Mouse (Mus musculus) liver, embryonic 14.5 days (tissue): ENCODE measurements around the gene Tbcb. TPM values are rescaled to one million over a fixed set of nuclear protein-coding genes. Genes with fewer than 3 reads are reported as not detected.

Experiments
- ATAC-seq: fragments of 200-750 bp; cut with Nextera tagmentation; 2 replicates; pipeline ENCODE4 v1.8.0; 2017; ENCODE audit warnings: moderate number of reproducible peaks, mild to moderate bottlenecking, moderate library complexity; ENCODE audit not compliant: insufficient read depth
- DNase-seq, 3 experiments: peaks; one replicate each; pipeline ENCODE4 v3.0.0-alpha.2; 2012 to 2013; ENCODE audit warnings: low read depth in 3 of 3, low spot score in 3 of 3
- H3K27ac ChIP-seq: fragments of 300-500 bp; sonication (generic); 2 replicates; pipeline ENCODE4 v1.5.1; 2014; ENCODE audit warnings: moderate library complexity, mild to moderate bottlenecking, control low read depth, inconsistent platforms
- H3K27me3 ChIP-seq: fragments of 300-500 bp; sonication (generic); 2 replicates; pipeline ENCODE4 v1.6.1; 2014; ENCODE audit warnings: mild to moderate bottlenecking, low read length, moderate library complexity; ENCODE audit not compliant: control insufficient read depth, insufficient read depth
- H3K36me3 ChIP-seq: fragments of 300-500 bp; sonication (generic); replicated peaks from 2 replicates; pipeline ENCODE4 v1.6.1; 2014; ENCODE audit warnings: low read depth; ENCODE audit not compliant: control insufficient read depth, insufficient read depth
- H3K4me1 ChIP-seq, 2 experiments: fragments of 200-500 bp in 1 of 2; fragments of 300-500 bp in 1 of 2; sonication (generic) in 1 of 2; replicated peaks; 2 replicates each; pipeline ENCODE4 v1.6.1; 2012 to 2014; ENCODE audit warnings: antibody characterized with exemption in 1 of 2, inconsistent platforms in 1 of 2, low read length in 1 of 2; ENCODE audit not compliant: control insufficient read depth in 2 of 2, insufficient read depth in 2 of 2
- H3K4me2 ChIP-seq: fragments of 300-500 bp; sonication (generic); 2 replicates; pipeline ENCODE4 v1.6.1; 2014; ENCODE audit warnings: low read depth, mild to moderate bottlenecking, control low read depth, moderate library complexity
- H3K4me3 ChIP-seq, 2 experiments: fragments of 200-500 bp in 1 of 2; fragments of 300-500 bp in 1 of 2; sonication (generic) in 1 of 2; 2 replicates each; pipeline ENCODE4 v1.5.1; 2012 to 2014; ENCODE audit warnings: low read depth in 2 of 2, low read length in 2 of 2, mild to moderate bottlenecking in 2 of 2, control low read depth in 1 of 2, inconsistent platforms in 1 of 2, moderate library complexity in 1 of 2; ENCODE audit not compliant: insufficient read depth in 1 of 2
- H3K9ac ChIP-seq: fragments of 300-500 bp; sonication (generic); replicated peaks from 2 replicates; pipeline ENCODE4 v1.6.1; 2014; ENCODE audit warnings: mild to moderate bottlenecking, control low read depth, moderate library complexity
- H3K9me3 ChIP-seq: fragments of 300-500 bp; sonication (generic); 2 replicates; pipeline ENCODE4 v1.6.1; 2016; ENCODE audit warnings: low read length, mixed read lengths; ENCODE audit not compliant: control insufficient read depth
- CTCF ChIP-seq: IDR thresholded peaks from 2 replicates; pipeline ENCODE4 v1.5.1; 2016; ENCODE audit warnings: antibody characterized with exemption, low read depth, control low read depth
- EP300 ChIP-seq: IDR thresholded peaks from 2 replicates; pipeline ENCODE4 v1.6.1; 2016; ENCODE audit warnings: antibody characterized with exemption, low read depth
- WGBS: fragments of 180-500 bp; shearing (Covaris S2); extraction: QIAGEN DNeasy Blood & Tissue Kit; methylation state at CpG from one replicate; pipeline ENCODE4 v1.1.7; 2014; ENCODE audit not compliant: insufficient replicate concordance; 5-methylcytosine and 5-hydroxymethylcytosine counted together
- polyA plus RNA-seq, 2 experiments: library from polyadenylated mRNA; depleted of rRNA in 1 of 2; stranded (reverse) in 1 of 2; unstranded in 1 of 2; fragments of >200 nt; fragmentation: Nextera tagmentation in 1 of 2; extraction: Ambion mirVana in 1 of 2; gene quantifications; 2 replicates each; pipeline versions ENCODE4 v1.2.1 to v1.2.3; 2012 to 2014

The Tbcb gene
- polyA plus RNA-seq, 2 experiments: 24.4 to 44.8 TPM

DNA sequence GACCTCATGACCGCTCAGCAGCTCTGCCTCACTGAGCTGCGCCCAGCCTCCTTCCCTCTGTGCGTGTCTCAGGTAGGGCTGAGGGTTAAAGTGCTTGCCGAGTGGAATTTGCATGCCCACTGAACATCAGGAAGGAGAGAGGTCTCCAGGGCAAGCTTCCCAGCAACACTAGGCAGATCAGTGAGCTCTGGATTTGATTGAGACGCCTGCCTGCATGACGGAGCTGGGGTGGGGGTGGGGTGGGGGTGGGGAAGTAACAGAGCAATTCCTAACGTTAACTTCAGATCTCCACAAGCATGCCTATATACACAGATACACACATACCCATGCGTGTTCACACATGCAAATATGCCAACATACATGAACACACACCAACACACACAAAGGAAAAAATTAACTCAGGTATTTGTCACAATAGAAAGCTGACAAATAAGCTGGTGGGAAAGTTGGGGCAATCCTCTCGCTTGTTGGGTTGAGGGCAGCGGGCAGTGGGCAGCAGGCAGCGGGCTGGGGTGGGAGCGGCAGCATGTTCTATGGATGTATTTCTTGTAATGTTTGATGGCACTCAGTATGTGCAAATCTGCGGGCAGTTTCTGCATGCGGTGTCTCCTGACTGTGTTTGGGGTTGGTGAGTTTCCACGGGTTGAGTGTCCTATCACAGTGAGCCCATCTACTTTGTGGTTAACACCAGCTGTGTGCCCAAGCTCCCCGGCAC lies 12.6 kb downstream of the Tbcb start:
- Histone ChIP-seq H3K27ac (no peak overlapping the region), H3K9me3 (no peaks in the 10 kb centered on the region), H3K4me1 (peaks cover 0 to 14% of the 10 kb centered on the region in 2 experiments; a peak in 3 of 4 replicates), H3K4me2 (peak overlapping the region; percentile 77), H3K27me3 (no peaks in the 10 kb centered on the region), H3K36me3 (no peaks in the 10 kb centered on the region), H3K4me3 (peak overlapping the region; percentile 38 to 44), H3K9ac (peak overlapping the region; percentile 47)
- 3% methylated on average over 16 of the region's 16 CpGs for WGBS
- TF ChIP-seq EP300: no peak
- TF ChIP-seq CTCF: no peak
- ATAC-seq (peak; percentile 62; the same call in 1 of the 2 replicates), DNase-seq (no peak)

DNA sequence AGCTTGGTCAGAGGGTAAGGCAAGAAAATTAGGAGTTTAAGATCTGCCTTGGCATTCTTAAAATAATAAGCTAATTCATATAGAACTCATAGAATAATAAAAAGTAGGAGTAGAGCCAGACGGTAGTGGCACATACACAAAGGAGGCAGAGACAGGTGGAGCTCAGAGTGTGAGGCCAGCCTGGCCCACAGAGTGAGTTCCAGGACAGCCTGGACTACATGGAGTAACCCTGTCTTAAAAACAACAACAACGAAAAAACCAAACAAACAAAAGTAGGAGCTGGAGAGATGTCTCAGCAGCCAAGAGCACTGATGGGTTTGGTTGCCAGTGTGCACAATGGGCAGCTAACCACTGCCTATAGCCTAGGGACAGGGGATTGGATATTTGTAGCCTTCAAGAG lies 14.8 kb downstream of the Tbcb start:
- TF ChIP-seq EP300: no peak
- TF ChIP-seq CTCF: no peak
- ATAC-seq (no peak), DNase-seq (no peak)
- Histone ChIP-seq H3K9me3 (no peaks in the 10 kb centered on the region), H3K9ac (no peak overlapping the region), H3K4me3 (no peak overlapping the region), H3K27me3 (no peaks in the 10 kb centered on the region), H3K27ac (no peak overlapping the region), H3K4me2 (no peak overlapping the region), H3K4me1 (peaks cover 0 to 11% of the 10 kb centered on the region in 2 experiments; a peak in 3 of 4 replicates), H3K36me3 (no peaks in the 10 kb centered on the region)
- WGBS: 66% methylated on average over 2 of the region's 2 CpGs

DNA sequence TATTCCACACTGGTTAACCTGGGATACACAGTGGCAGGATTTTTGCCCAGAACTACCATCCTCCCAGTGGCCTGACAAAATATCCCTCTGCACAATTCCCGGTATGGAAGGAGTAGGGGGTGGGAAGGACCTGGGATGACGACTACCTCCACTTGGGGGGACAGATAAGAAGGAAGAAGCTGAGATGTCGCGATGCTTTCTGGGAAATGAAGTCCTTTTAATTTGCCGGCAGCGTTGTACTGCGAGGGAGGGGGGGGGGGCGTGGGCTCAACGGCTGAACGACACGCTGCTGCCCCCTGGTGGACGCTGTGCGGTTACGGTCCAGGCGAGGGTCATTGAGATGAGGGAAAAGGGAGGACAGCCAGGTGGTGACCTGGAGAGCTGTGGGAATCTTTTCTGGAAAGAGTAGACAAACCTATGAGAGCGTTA lies 15.3 kb downstream of the Tbcb start:
- WGBS: 1% methylated on average over 15 of the region's 16 CpGs
- H3K27ac ChIP-seq: no peak overlapping the region
- DNase-seq (peak; percentile 59 to 68 (median 67)), ATAC-seq (peak; percentile 41; the same call in 1 of the 2 replicates)
- H3K9ac ChIP-seq: no peak overlapping the region
- no peaks in the 10 kb centered on the region for H3K27me3 ChIP-seq
- H3K36me3 ChIP-seq: no peaks in the 10 kb centered on the region
- H3K4me3 ChIP-seq: no peak overlapping the region
- TF ChIP-seq CTCF: peak; percentile 98
- TF ChIP-seq EP300: no peak
- no peaks in the 10 kb centered on the region for H3K9me3 ChIP-seq
- H3K4me1 ChIP-seq: peaks cover 0 to 5% of the 10 kb centered on the region in 2 experiments; a peak in 2 of 4 replicates
- H3K4me2 ChIP-seq: peak overlapping the region; percentile 45

DNA sequence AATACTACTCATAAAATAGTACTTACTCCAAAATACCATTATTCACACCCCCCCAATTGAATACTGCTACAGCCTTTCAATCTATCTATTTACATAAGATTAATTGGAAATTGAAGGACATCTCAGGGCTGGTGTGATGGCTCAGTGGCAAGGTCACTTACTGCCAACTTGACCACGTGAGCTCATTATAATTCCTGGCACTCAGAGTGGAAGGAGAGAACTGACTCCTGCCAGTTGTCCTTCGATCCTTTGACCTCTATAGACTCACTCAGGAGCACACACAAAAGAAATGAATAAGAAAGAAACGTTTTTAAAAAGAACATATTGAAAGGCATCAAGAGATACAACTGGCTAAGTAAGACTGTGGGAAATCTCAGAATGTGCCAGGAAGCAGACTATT lies 16.2 kb downstream of the Tbcb start:
- Histone ChIP-seq H3K4me1 (peaks cover 0 to 5% of the 10 kb centered on the region in 2 experiments; a peak in 2 of 4 replicates), H3K9ac (no peak overlapping the region), H3K36me3 (no peaks in the 10 kb centered on the region), H3K9me3 (no peaks in the 10 kb centered on the region), H3K4me2 (no peak overlapping the region), H3K27ac (no peak overlapping the region), H3K4me3 (no peak overlapping the region), H3K27me3 (no peaks in the 10 kb centered on the region)
- no peak for TF ChIP-seq CTCF
- TF ChIP-seq EP300: no peak
- WGBS: 72% methylated on average over 3 of the region's 3 CpGs
- ATAC-seq: no peak
- no peak for DNase-seq

DNA sequence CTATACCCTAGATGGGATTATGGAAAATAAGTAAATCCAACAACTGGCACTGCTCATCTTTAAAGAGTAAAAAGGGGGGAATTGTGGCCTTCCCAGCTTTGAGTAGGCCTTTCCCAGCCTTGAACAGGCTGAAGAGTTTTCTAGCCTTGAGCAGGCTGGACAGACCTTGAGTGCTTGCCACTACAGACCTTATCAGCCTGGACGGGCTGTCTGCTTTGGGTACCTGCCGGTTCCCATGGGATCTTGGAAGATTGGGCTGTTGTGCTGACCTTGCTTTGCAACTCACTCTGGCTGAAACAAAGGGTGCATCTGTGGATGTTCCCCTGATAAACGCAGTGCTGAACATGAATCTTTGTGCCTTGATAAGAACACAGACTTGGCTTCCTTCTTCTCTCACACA lies 18.2 kb downstream of the Tbcb start:
- H3K36me3 ChIP-seq: no peaks in the 10 kb centered on the region
- H3K9me3 ChIP-seq: no peaks in the 10 kb centered on the region
- ATAC-seq (no peak), DNase-seq (no peak)
- no peak overlapping the region for H3K9ac ChIP-seq
- H3K27ac ChIP-seq: no peak overlapping the region
- H3K27me3 ChIP-seq: no peaks in the 10 kb centered on the region
- H3K4me3 ChIP-seq: no peak overlapping the region
- WGBS: 67% methylated on average over 3 of the region's 3 CpGs
- TF ChIP-seq CTCF (no peak), EP300 (no peak)
- H3K4me1 ChIP-seq: peaks cover 0 to 3% of the 10 kb centered on the region in 2 experiments; a peak in 2 of 4 replicates
- H3K4me2 ChIP-seq: no peak overlapping the region
